Mouse (Mus musculus) urinary bladder, postnatal 10 days (tissue): ENCODE results near the gene Ksr1.
"Not testable (repeated sequence)": the region's sequence is repeated elsewhere in the genome, so short reads cannot be mapped to it uniquely, and the experiment has no call there.

Experiments
- DNase-seq: peaks from one replicate; pipeline ENCODE4 v3.0.0; 2022; ENCODE audit warnings: low spot score

The Ksr1 gene

GRCm38 (mm10) chr11:79008007-79008775, 138.0 kb downstream of the Ksr1 start:
- DNase-seq = no peak

- DNase-seq = not testable (repeated sequence)
Measured at GRCm38 (mm10) chr11:79007356-79007755, 138.9 kb downstream of the Ksr1 start.

DNA sequence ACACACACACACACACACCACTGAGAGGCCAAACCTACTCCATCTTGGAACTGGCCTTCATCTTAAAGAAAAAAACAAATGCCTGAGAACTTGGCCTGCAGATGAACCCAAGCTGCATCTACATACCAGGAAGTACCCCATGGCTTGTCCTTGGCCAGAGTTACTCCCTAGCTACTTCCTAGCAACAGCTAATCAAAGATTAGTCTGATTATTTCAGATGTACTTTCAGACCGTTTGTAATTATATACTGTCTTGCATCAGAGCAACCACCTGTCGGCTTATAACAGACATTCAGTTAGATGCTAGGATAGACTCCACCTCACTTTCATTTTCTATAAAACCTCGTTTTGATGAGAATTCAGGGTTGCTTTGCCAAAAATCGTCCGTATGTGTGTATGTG, 139.8 kb downstream of the Ksr1 start:
- DNase-seq = no peak

- no peak for DNase-seq
Measured at GRCm38 (mm10) chr11:79005578-79006394, 140.4 kb downstream of the Ksr1 start.

- no peak for DNase-seq
Measured at GRCm38 (mm10) chr11:79003769-79004638, 142.2 kb downstream of the Ksr1 start.

GRCm38 (mm10) chr11:79003053-79003768, 143.0 kb downstream of the Ksr1 start:
- DNase-seq = no peak

DNA sequence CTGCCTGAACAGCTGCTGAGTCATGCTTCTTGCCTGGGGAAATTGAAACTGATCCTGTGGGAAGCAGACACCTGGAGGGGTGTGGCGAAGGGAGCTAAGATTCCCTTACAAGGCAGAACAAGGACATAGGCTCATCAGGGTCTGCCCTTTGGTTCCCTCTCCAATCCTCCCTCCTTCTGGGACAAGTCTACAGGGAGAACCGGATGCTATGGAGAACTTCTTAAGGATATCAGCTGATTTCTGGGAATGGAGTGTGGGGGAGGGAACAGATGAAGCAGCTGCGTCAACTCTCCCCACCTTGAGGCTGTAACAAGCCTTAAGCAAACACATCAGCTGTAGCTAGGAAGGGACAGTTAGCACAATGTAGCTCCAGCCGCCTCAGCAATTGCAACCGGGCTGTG, 143.7 kb downstream of the Ksr1 start:
- DNase-seq = no peak

DNA sequence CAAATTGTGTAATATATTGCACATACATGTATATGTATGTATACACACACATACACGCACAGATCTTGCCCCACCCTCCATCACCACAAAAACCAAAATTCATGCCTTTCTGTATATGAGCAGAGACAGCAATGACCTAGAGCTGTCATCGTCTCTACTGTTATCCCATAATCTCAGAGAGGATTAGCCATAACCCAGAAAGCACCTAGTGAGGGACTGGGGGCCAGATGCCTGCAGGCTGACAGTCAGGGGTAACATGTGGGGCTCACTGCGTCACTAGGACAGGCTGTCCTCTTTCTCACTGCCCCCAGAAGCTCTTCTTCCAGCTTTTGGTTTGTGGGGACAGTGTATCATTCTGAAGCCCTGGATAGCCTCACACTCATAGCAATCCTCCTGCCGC, 144.3 kb downstream of the Ksr1 start:
- no peak for DNase-seq

- peak; percentile 1 for DNase-seq
Measured at GRCm38 (mm10) chr11:78999118-78999517, 147.1 kb downstream of the Ksr1 start.

DNA sequence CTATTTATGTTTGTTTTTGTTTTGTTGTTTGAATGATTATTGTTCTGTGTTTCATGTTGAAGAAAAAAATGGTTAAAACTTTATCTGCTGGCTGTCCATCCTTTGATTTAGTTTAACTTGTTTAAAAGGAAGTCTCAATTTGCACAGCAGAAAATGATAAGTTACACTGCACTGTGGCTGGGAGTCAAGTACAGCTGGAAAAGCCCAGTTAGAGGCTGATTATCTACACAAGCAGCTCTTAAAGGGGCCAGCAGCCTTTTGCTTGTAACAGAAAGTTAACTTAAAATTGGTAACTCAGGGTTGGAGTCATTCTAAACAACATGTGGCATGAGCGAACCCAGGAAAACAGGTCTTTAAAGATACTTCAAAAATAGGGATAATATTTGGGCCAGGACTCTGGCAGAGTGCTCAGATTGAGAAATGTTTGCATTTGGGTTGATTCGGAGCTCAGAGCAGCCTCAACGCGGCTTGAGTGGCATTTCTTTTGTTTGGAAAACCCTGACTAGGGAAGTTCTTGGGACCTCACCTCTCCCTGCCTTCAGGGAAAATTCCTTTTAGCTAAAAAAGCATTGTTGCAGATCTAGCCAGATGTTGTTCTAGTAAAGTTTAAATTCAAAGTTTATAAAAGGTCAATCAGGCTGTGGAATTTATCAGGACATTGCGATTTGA, 155.2 kb downstream of the Ksr1 start:
- DNase-seq = not testable (repeated sequence)

GRCm38 (mm10) chr11:78990096-78990495, 156.1 kb downstream of the Ksr1 start:
- no peak for DNase-seq

GRCm38 (mm10) chr11:78989206-78989605, 157.0 kb downstream of the Ksr1 start:
- not testable (repeated sequence) for DNase-seq

DNA sequence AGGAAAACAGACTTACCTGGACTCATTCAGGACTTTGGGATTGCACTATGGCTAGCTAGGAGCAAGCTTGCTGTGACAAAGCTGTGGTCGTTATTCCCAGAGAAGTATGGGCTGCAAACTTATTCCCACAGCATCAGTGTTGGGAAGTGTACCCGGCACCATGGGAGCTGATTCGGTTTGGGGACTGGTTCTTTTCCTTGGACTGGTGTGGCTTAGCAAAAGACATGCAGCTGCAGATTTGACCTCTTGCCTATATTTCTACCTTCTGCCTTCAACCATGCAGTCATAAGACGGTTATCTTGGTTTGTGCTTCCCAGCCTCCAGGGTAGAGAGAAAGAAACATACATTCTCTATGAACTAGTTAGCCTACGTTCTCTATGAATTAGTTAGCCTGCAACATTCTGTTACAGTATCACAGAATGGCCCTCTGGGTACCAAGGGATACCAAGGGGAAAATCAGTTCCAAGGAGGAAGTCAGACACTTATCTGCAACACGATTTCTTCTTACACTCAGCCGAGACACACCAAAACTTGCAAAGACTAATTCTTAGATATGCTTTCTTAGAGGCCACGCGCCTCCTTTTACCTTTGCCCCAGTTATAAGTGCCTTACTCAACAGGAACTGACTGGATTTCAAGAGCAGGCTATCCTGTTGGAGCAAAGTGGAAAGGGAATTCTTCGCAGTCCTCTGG, 159.8 kb downstream of the Ksr1 start:
- DNase-seq = no peak

- no peak for DNase-seq
Measured at GRCm38 (mm10) chr11:78985505-78985904, 160.7 kb downstream of the Ksr1 start.

- DNase-seq = no peak
Measured at GRCm38 (mm10) chr11:78984483-78985177, 161.6 kb downstream of the Ksr1 start, which contains the start of gene Lgals9. Lgals9 (minus strand) TSS chr11:78984946.

GRCm38 (mm10) chr11:78983539-78983938, 162.7 kb downstream of the Ksr1 start:
- DNase-seq = no peak

GRCm38 (mm10) chr11:78982513-78983291, 163.5 kb downstream of the Ksr1 start:
- DNase-seq = no peak

- no peak for DNase-seq
Measured at GRCm38 (mm10) chr11:78982042-78982441, 164.2 kb downstream of the Ksr1 start.

- DNase-seq = no peak
Measured at GRCm38 (mm10) chr11:78980083-78980634, 166.0 kb downstream of the Ksr1 start.
